Mouse (Mus musculus): Measurements from ENCODE around the gene Mansc4.

Mansc4 gene

GRCm38 (mm10) chr6:147079919-147080318 lies 6.9 kb downstream of the Mansc4 start:
- no peak for DNase-seq (ENCODE audit: low read depth, low spot score)

GRCm38 (mm10) chr6:147076878-147077277 lies 10.0 kb downstream of the Mansc4 start:
- no peak for DNase-seq (ENCODE audit: low read depth, low spot score)

- DNase-seq (ENCODE audit: low read depth, low spot score): no peak
Observed at GRCm38 (mm10) chr6:147075808-147076387, 10.9 kb downstream of the Mansc4 start.

- no peak for DNase-seq (ENCODE audit: low read depth, low spot score)
Observed at GRCm38 (mm10) chr6:147064944-147065261, 21.9 kb downstream of the Mansc4 start.

GRCm38 (mm10) chr6:147064226-147064943 lies 22.4 kb downstream of the Mansc4 start:
- DNase-seq (ENCODE audit: low read depth, low spot score): no peak

- DNase-seq (ENCODE audit: low read depth, low spot score): no peak
Observed at GRCm38 (mm10) chr6:147062694-147063093, 24.1 kb downstream of the Mansc4 start.

- DNase-seq (ENCODE audit: low read depth, low spot score): no peak
Observed at GRCm38 (mm10) chr6:147062034-147062433, 24.8 kb downstream of the Mansc4 start.

GRCm38 (mm10) chr6:147061630-147062029 lies 25.2 kb downstream of the Mansc4 start:
- DNase-seq (ENCODE audit: low read depth, low spot score): no peak

- no peak for DNase-seq (ENCODE audit: low read depth, low spot score)
Observed at GRCm38 (mm10) chr6:147059326-147059725, 27.5 kb downstream of the Mansc4 start.

- no peak for DNase-seq (ENCODE audit: low read depth, low spot score)
Observed at GRCm38 (mm10) chr6:147055374-147055977, 31.4 kb downstream of the Mansc4 start.

- no peak for DNase-seq (ENCODE audit: low read depth, low spot score)
Observed at GRCm38 (mm10) chr6:147053785-147054646, 32.8 kb downstream of the Mansc4 start.

GRCm38 (mm10) chr6:147052440-147052839 lies 34.4 kb downstream of the Mansc4 start:
- no peak for DNase-seq (ENCODE audit: low read depth, low spot score)

- DNase-seq (ENCODE audit: low read depth, low spot score): no peak
Observed at GRCm38 (mm10) chr6:147051666-147052065, 35.2 kb downstream of the Mansc4 start.

- no peak for DNase-seq (ENCODE audit: low read depth, low spot score)
Observed at GRCm38 (mm10) chr6:147049239-147049805, 37.5 kb downstream of the Mansc4 start.

- DNase-seq (ENCODE audit: low read depth, low spot score): no peak
Observed at GRCm38 (mm10) chr6:147043633-147044032, 43.2 kb downstream of the Mansc4 start.

- peak; percentile 86 for DNase-seq (ENCODE audit: low read depth, low spot score)
Observed at GRCm38 (mm10) chr6:147042291-147043290, 44.2 kb downstream of the Mansc4 start, which contains the start of gene Mrps35. Mrps35 (plus strand) TSS chr6:147042764.

- no peak for DNase-seq (ENCODE audit: low read depth, low spot score)
Observed at GRCm38 (mm10) chr6:147032303-147032925, 54.4 kb downstream of the Mansc4 start, which contains the start of gene Rep15. Rep15 (plus strand) TSS chr6:147032584.

- no peak for DNase-seq (ENCODE audit: low read depth, low spot score)
Observed at GRCm38 (mm10) chr6:147030096-147030885, 56.5 kb downstream of the Mansc4 start.

GRCm38 (mm10) chr6:147029591-147029990 lies 57.2 kb downstream of the Mansc4 start:
- no peak for DNase-seq (ENCODE audit: low read depth, low spot score)
